ENCODE assay signal across 34 mouse cellular contexts in the genomic region with DNA sequence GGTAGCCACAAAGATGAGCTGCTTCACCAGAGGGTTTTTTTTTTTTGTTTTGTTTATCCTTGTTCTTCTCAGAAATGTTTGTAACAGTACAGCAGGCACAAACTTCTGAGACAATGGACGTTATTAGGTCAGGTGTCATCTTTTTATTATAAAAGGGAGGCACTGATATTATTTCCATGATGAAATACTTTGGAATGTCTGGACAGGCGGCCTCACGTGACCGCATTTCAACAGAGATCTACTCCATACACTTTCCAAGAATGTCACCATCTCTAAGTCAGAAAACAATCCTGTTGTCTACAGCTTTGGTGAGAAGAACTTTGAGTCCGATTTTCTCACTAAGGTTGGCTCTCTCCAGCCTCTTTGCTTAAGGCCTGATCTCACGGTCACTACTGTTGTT. TPM values are rescaled to one million over a fixed set of nuclear protein-coding genes. Genes with fewer than 3 reads are reported as not detected.
A peak's percentile ranks its signal among the peaks of the same experiment; 100 is the strongest.
DNase-seq lines count a peak whose midpoint lies in the region; ATAC-seq and TF ChIP-seq lines count a peak whose summit lies in the region.
"Had no signal": no experiment of that assay in that cellular context is flagged by ENCODE, and none has a peak within 500 bp of the region (broad histone marks: within the 10 kb centered on the region; RNA-seq: fewer than 3 reads in every experiment).

No protein-coding gene starts in this region.

- no peaks in the 10 kb centered on the region for H3K79me2 ChIP-seq in C2C12 (ENCODE audit: control insufficient read depth, insufficient read depth)

- DNase-seq in heart, postnatal 10 days = no peak
- DNase-seq in lung, postnatal 0 days (ENCODE audit: low spot score) = peak; percentile 69
- no peak for DNase-seq in lung, adult 18-20 months
- DNase-seq in adrenal gland, adult 8-10 months = no peak
- DNase-seq: adrenal gland, adult 2 months; adrenal gland, postnatal 25 days; cerebellum, adult 18-20 months; cerebellum, adult 9-10 months; cerebellum, postnatal 14 days; gastrocnemius, adult 2 months; gastrocnemius, postnatal 14 days; heart, adult 11 months; heart, postnatal 4 days; kidney, adult 18-20 months had no signal

- H3K36me3 ChIP-seq in heart, embryonic 13.5 days = peaks cover 39% of the 10 kb centered on the region
- H3K36me3 ChIP-seq in lung, postnatal 0 days (ENCODE audit: insufficient read depth, low read length) = peaks cover 5% of the 10 kb centered on the region
- peaks cover 25% of the 10 kb centered on the region for H3K36me3 ChIP-seq in C2C12 (ENCODE audit: control insufficient read depth, insufficient read depth)
- H3K36me3 ChIP-seq in midbrain, embryonic 13.5 days = peaks cover 33% of the 10 kb centered on the region

- 77% methylated on average over 6 of the region's 6 CpGs for WGBS in heart, embryonic 13.5 days
- WGBS in lung, postnatal 0 days = 75% methylated on average over 6 of the region's 6 CpGs
- WGBS in midbrain, embryonic 13.5 days = 93% methylated on average over 6 of the region's 6 CpGs

- intact Hi-C loops in heart, postnatal 10 days (cut with DNase I) = no loop called here

- peaks cover 21% of the 10 kb centered on the region for H3K4me1 ChIP-seq in heart, embryonic 13.5 days
- 0 out of 2 replicates have a peak, but pooled peaks cover 3% of the 10 kb centered on the region for H3K4me1 ChIP-seq in lung, postnatal 0 days (ENCODE audit: insufficient read depth, low read depth, low read length)
- 0 out of 2 replicates have a peak, but pooled peaks cover 3% of the 10 kb centered on the region for H3K4me1 ChIP-seq in brown adipose tissue, adult 24 weeks (ENCODE audit: control insufficient read depth, insufficient read depth, insufficient read length, low read length)
- no peaks in the 10 kb centered on the region for H3K4me1 ChIP-seq in midbrain, embryonic 13.5 days (replicated peaks)

- H3K9me3 ChIP-seq in heart, embryonic 13.5 days = no peaks in the 10 kb centered on the region
- H3K9me3 ChIP-seq in lung, postnatal 0 days (ENCODE audit: low read length) = no peaks in the 10 kb centered on the region
- H3K9me3 ChIP-seq in midbrain, embryonic 13.5 days = no peaks in the 10 kb centered on the region
- H3K9me3 ChIP-seq: forebrain, embryonic 10.5 days; forebrain, embryonic 13.5 days; heart, embryonic 10.5 days had no signal

- H3K27ac ChIP-seq in heart, embryonic 13.5 days (replicated peaks) = peak overlapping the region; percentile 46
- no peak overlapping the region for H3K27ac ChIP-seq in lung, postnatal 0 days (ENCODE audit: low read length)
- H3K27ac ChIP-seq in brown adipose tissue, adult 24 weeks (replicated peaks; ENCODE audit: low read depth, low read length) = peak overlapping the region; percentile 39
- H3K27ac ChIP-seq in midbrain, embryonic 13.5 days = no peak overlapping the region
- H3K27ac ChIP-seq: forebrain, embryonic 10.5 days; forebrain, embryonic 13.5 days; gastrocnemius, adult 2 months; hindbrain, embryonic 14.5 days; hindbrain, postnatal 0 days had no signal

- no peaks in the 10 kb centered on the region for H3K27me3 ChIP-seq in heart, embryonic 13.5 days (replicated peaks)
- H3K27me3 ChIP-seq in lung, postnatal 0 days (replicated peaks; ENCODE audit: insufficient read depth, low read length) = no peaks in the 10 kb centered on the region
- no peaks in the 10 kb centered on the region for H3K27me3 ChIP-seq in C2C12 (ENCODE audit: control insufficient read depth, insufficient read depth, insufficient read length)
- H3K27me3 ChIP-seq in midbrain, embryonic 13.5 days = no peaks in the 10 kb centered on the region
- H3K27me3 ChIP-seq: forebrain, embryonic 13.5 days; Patski had no signal

- TF ChIP-seq EP300 in lung, postnatal 0 days (IDR thresholded peaks at IDR 0.05) = 0 out of 2 replicates have a peak, but pooled peaks have one; percentile 12

- no peak overlapping the region for H3K9ac ChIP-seq in heart, embryonic 13.5 days
- no peak overlapping the region for H3K9ac ChIP-seq in lung, postnatal 0 days (replicated peaks; ENCODE audit: low read depth)
- H3K9ac ChIP-seq in midbrain, embryonic 13.5 days (replicated peaks) = no peak overlapping the region
- H3K9ac ChIP-seq: forebrain, embryonic 13.5 days; hindbrain, embryonic 14.5 days had no signal

- no peaks in the 10 kb centered on the region for H3K79me3 ChIP-seq in C2C12 (ENCODE audit: low read depth)

- TF ChIP-seq CTCF in lung, postnatal 0 days (IDR thresholded peaks at IDR 0.05) = no peak
- no peak for TF ChIP-seq CTCF in C2C12 (IDR thresholded peaks at IDR 0.05; ENCODE audit: control insufficient read depth, insufficient read depth, insufficient read length)

- H3ac ChIP-seq in C2C12 (ENCODE audit: control insufficient read depth, insufficient read length, low read depth) = no peak overlapping the region

- ATAC-seq in heart, embryonic 13.5 days (ENCODE audit: extremely low read depth, insufficient number of reproducible peaks, low FRiP score, low TSS enrichment) = no peak
- ATAC-seq in lung, postnatal 0 days = 0 out of 2 replicates have a peak, but pooled peaks have one; percentile 18
- no peak for ATAC-seq in midbrain, embryonic 13.5 days
- ATAC-seq: forebrain, embryonic 13.5 days; forebrain, embryonic 16.5 days; hindbrain, postnatal 0 days; inflammation-experienced regulatory T-cells, adult 6 months; intestine, embryonic 16.5 days; Patski had no signal

- no peak overlapping the region for H3K4me3 ChIP-seq in heart, embryonic 13.5 days
- no peak overlapping the region for H3K4me3 ChIP-seq in lung, postnatal 0 days (ENCODE audit: low read depth, low read length)
- no peak overlapping the region for H3K4me3 ChIP-seq in C2C12 (ENCODE audit: insufficient read depth, poor library complexity, severe bottlenecking)
- H3K4me3 ChIP-seq in brown adipose tissue, adult 24 weeks (ENCODE audit: insufficient read depth, low read depth, low read length) = no peak overlapping the region
- no peak overlapping the region for H3K4me3 ChIP-seq in midbrain, embryonic 13.5 days (replicated peaks)
- H3K4me3 ChIP-seq: forebrain, embryonic 10.5 days; forebrain, embryonic 13.5 days; gastrocnemius, adult 2 months; heart, embryonic 10.5 days had no signal

- no peak overlapping the region for H3K4me2 ChIP-seq in heart, embryonic 13.5 days
- H3K4me2 ChIP-seq in lung, postnatal 0 days (replicated peaks; ENCODE audit: low read depth, low read length) = no peak overlapping the region
- no peak overlapping the region for H3K4me2 ChIP-seq in midbrain, embryonic 13.5 days (replicated peaks)
- H3K4me2 ChIP-seq: forebrain, embryonic 13.5 days; hindbrain, embryonic 14.5 days had no signal

TF ChIP-seq in C2C12, 6 proteins besides CTCF, POLR2A, EP300 and RAD21:
- no peak for TF ChIP-seq MAX (IDR thresholded peaks at IDR 0.05)
- TF ChIP-seq MYOD1 (IDR thresholded peaks at IDR 0.05; ENCODE audit: control insufficient read depth, insufficient read length, low read depth) = no peak
- no peak for TF ChIP-seq MYOG (IDR thresholded peaks at IDR 0.05; ENCODE audit: control insufficient read depth, extremely low read depth, insufficient read length)
- peak; percentile 18 for TF ChIP-seq CEBPB (IDR thresholded peaks at IDR 0.05; ENCODE audit: low read depth)
- no peak for TF ChIP-seq FOSL1 (IDR thresholded peaks at IDR 0.05; ENCODE audit: insufficient read depth, low read length, poor library complexity, severe bottlenecking)
- peak; percentile 94 for TF ChIP-seq USF1 (IDR thresholded peaks at IDR 0.05; ENCODE audit: low read depth)

RNA-seq across cellular contexts. Expression of gene Yeats4, which starts 13.3 kb away (rescaled TPM):
- 46.6 and 54.1 TPM in 2 replicates for polyA plus RNA-seq in heart, embryonic 13.5 days (2015; fragmentation: Nextera tagmentation; extraction: Ambion mirVana)
- total RNA-seq in heart, postnatal 10 days (2021) = 10 to 100 TPM; 33.0 to 33.7 TPM
- 49.7 and 52.8 TPM in 2 replicates for polyA plus RNA-seq in lung, postnatal 0 days (2015; fragmentation: Nextera tagmentation; extraction: Ambion mirVana)
- 40.8 TPM for polyA plus RNA-seq in C2C12 (2012; fragmentation: generic; extraction: Trizol)
- 18.2 and 24.4 TPM in 2 replicates for polyA plus RNA-seq in brown adipose tissue, adult 24 weeks (2012; ENCODE audit: insufficient read depth, insufficient read length, missing spikeins)
- polyA plus RNA-seq in midbrain, embryonic 13.5 days (2015; fragmentation: Nextera tagmentation; extraction: Ambion mirVana) = 141 and 160 TPM in 2 replicates
- total RNA-seq in adrenal gland, adult 8-10 months (2022) = 10 to 100 TPM; 39.3 to 42.6 (median 41.5) TPM

RNA-seq across cellular contexts. Expression of gene 9530003J23Rik, which starts 27.5 kb away (rescaled TPM):
- polyA plus RNA-seq in heart, embryonic 13.5 days (2015; fragmentation: Nextera tagmentation; extraction: Ambion mirVana) = not detected in 2 replicates
- not detected for total RNA-seq in heart, postnatal 10 days (2021)
- 3.3 and 4.1 TPM in 2 replicates for polyA plus RNA-seq in lung, postnatal 0 days (2015; fragmentation: Nextera tagmentation; extraction: Ambion mirVana)
- 0.07 TPM for polyA plus RNA-seq in C2C12 (2012; fragmentation: generic; extraction: Trizol)
- not detected in 2 replicates for polyA plus RNA-seq in brown adipose tissue, adult 24 weeks (2012; ENCODE audit: insufficient read depth, insufficient read length, missing spikeins)
- polyA plus RNA-seq in midbrain, embryonic 13.5 days (2015; fragmentation: Nextera tagmentation; extraction: Ambion mirVana) = not detected in 2 replicates
- total RNA-seq in adrenal gland, adult 8-10 months (2022) = not detected
- total RNA-seq: adrenal gland, adult 2 months; adrenal gland, postnatal 25 days; ES-E14; gastrocnemius, adult 2 months; gastrocnemius, postnatal 14 days; gastrocnemius, postnatal 4 days; heart, postnatal 4 days; hindbrain, postnatal 0 days had no signal
- polyA plus RNA-seq: adrenal gland, adult 2 months; brain, embryonic 14.5 days; embryonic facial prominence, embryonic 11.5 days; embryonic facial prominence, embryonic 14.5 days; forebrain, embryonic 10.5 days; forebrain, embryonic 13.5 days; forebrain, embryonic 16.5 days; heart, embryonic 10.5 days; heart, embryonic 16.5 days; hindbrain, embryonic 11.5 days; hindbrain, embryonic 14.5 days; hindbrain, postnatal 0 days; inflammation-experienced regulatory T-cells, adult 6 months; intestine, embryonic 16.5 days had no signal

Comparison
In these comparisons a context has a peak if more than half of its experiments do, and no peak if none do; other contexts are left out.
1. H3K27ac ChIP-seq: peak in heart, embryonic 13.5 days (single experiment) and brown adipose tissue, adult 24 weeks (single experiment); none in lung, postnatal 0 days (single experiment) and midbrain, embryonic 13.5 days (single experiment).